Mouse (Mus musculus) testis, adult 2 months (tissue): ENCODE results near the gene Fry.

Experiments used
- CTCF ChIP-seq: fragments of 200-500 bp; IDR thresholded peaks from 2 replicates; pipeline ENCODE4 v1.5.1; 2012; ENCODE audit warnings: low read depth, mild to moderate bottlenecking, inconsistent platforms, low read length, moderate library complexity; ENCODE audit not compliant: control insufficient read depth, insufficient read depth, insufficient replicate concordance
- POLR2A ChIP-seq: fragments of 200-500 bp; IDR thresholded peaks from 2 replicates; pipeline ENCODE4 v1.6.1; 2012; ENCODE audit warnings: low read depth, mild to moderate bottlenecking, inconsistent platforms, low read length, moderate library complexity; ENCODE audit not compliant: control insufficient read depth

DNA sequence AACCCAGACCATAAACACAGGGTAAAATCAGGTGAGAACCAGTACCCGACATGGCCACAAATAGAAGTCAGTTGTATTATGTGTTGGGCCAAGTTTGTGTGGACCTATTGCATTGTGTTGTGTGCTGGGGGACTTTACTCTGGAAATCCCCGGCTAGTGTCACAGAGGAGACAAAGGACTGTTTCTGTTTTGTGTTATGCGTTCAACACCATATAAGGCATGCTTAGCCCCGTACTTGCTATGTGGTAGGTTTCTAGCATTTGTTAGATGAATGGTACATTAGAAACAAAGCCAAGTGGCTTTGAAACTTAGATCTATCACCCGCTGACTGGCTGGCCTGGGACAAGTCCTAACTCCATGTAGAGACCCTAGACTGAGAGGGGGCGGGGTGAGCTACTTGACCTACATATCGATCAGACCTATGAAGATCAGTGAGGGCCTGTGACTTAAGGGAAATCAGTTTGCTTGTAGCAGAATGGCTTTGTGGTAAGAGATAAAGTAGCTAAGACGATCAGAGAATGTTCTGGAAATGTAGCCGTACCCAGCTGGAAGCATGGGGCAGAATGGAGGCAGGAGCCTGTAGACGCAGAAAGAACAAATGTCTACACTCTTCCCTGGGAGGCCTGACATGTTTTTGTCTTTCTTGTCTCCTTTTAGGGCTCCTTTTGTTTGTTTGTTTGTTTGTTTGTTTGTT, 105.2 kb downstream of the Fry start:
- TF ChIP-seq POLR2A = no peak
- TF ChIP-seq CTCF = no peak
